Mouse (Mus musculus): ENCODE measurements around the gene Dip2b.

Gene Dip2b

GRCm38 (mm10) chr15:100218018-100218417 lies 179.6 kb downstream of the Dip2b start:
- DNase-seq (ENCODE audit: low read depth, low spot score): no peak

- no peak for DNase-seq (ENCODE audit: low read depth, low spot score)
Measured at GRCm38 (mm10) chr15:100219396-100219795, 180.9 kb downstream of the Dip2b start.

GRCm38 (mm10) chr15:100220916-100221315 lies 182.5 kb downstream of the Dip2b start:
- no peak for DNase-seq (ENCODE audit: low read depth, low spot score)

GRCm38 (mm10) chr15:100225381-100225780 lies 186.9 kb downstream of the Dip2b start:
- no peak for DNase-seq (ENCODE audit: low read depth, low spot score)

GRCm38 (mm10) chr15:100225891-100226290 lies 187.4 kb downstream of the Dip2b start:
- DNase-seq (ENCODE audit: low read depth, low spot score): peak; percentile 6

GRCm38 (mm10) chr15:100227031-100227662 lies 188.7 kb downstream of the Dip2b start:
- peak; percentile 12 for DNase-seq (ENCODE audit: low read depth, low spot score)

- DNase-seq (ENCODE audit: low read depth, low spot score): peak; percentile 74
Measured at GRCm38 (mm10) chr15:100227663-100228534, 189.4 kb downstream of the Dip2b start, which contains the start of gene Atf1. Gene Atf1 (plus strand): TSS chr15:100227819.

GRCm38 (mm10) chr15:100228535-100229336 lies 190.3 kb downstream of the Dip2b start:
- DNase-seq (ENCODE audit: low read depth, low spot score): no peak

- no peak for DNase-seq (ENCODE audit: low read depth, low spot score)
Measured at GRCm38 (mm10) chr15:100230655-100231054, 192.2 kb downstream of the Dip2b start.

GRCm38 (mm10) chr15:100231616-100232525 lies 193.4 kb downstream of the Dip2b start:
- no peak for DNase-seq (ENCODE audit: low read depth, low spot score)

- DNase-seq (ENCODE audit: low read depth, low spot score): no peak
Measured at GRCm38 (mm10) chr15:100235208-100235965, 196.9 kb downstream of the Dip2b start.

- DNase-seq (ENCODE audit: low read depth, low spot score): no peak
Measured at GRCm38 (mm10) chr15:100236952-100237351, 198.5 kb downstream of the Dip2b start.

- no peak for DNase-seq (ENCODE audit: low read depth, low spot score)
Measured at GRCm38 (mm10) chr15:100241780-100242179, 203.3 kb downstream of the Dip2b start.

- DNase-seq (ENCODE audit: low read depth, low spot score): no peak
Measured at GRCm38 (mm10) chr15:100245951-100246350, 207.5 kb downstream of the Dip2b start.

- DNase-seq (ENCODE audit: low read depth, low spot score): no peak
Measured at GRCm38 (mm10) chr15:100247296-100247695, 208.8 kb downstream of the Dip2b start.

- no peak for DNase-seq (ENCODE audit: low read depth, low spot score)
Measured at GRCm38 (mm10) chr15:100248665-100249433, 210.4 kb downstream of the Dip2b start.

- DNase-seq (ENCODE audit: low read depth, low spot score): no peak
Measured at GRCm38 (mm10) chr15:100251153-100251780, 212.8 kb downstream of the Dip2b start.

- DNase-seq (ENCODE audit: low read depth, low spot score): no peak
Measured at GRCm38 (mm10) chr15:100256386-100256785, 217.9 kb downstream of the Dip2b start.

- DNase-seq (ENCODE audit: low read depth, low spot score): no peak
Measured at GRCm38 (mm10) chr15:100257305-100257704, 218.8 kb downstream of the Dip2b start.
